Mouse (Mus musculus): ENCODE results near the gene Dlgap1. TPM values are rescaled to one million over a fixed set of nuclear protein-coding genes. Genes with fewer than 3 reads are reported as not detected.
"Not testable (repeated sequence)": the region's sequence is repeated elsewhere in the genome, so short reads cannot be mapped to it uniquely, and the experiment has no call there.

Dlgap1 gene
- total RNA-seq, 2 experiments from 2014 or later, result 0.40 to 0.53 TPM

DNA sequence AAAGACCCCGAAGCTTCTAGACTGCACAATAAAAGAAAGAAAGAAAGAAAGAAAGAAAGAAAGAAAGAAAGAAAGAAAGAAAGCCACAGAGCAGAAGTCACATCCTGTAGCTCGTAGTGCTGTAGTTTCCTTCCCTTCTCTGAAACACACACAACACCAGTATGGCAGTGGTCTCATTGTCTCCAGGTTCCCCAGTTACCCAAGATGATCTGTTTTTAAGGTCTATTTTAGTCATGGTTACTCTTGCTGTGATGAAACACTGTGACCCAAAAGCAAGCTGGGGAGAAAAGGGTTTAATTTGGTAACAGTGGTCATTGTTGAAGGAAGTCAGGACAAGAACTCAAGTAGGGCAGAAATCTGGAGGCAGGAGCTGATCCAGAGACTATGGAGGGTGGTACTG, 818.5 kb downstream of the Dlgap1 start:
- intact Hi-C loops (cut with DNase I), result no loop called here
- DNase-seq, result no peak

DNA sequence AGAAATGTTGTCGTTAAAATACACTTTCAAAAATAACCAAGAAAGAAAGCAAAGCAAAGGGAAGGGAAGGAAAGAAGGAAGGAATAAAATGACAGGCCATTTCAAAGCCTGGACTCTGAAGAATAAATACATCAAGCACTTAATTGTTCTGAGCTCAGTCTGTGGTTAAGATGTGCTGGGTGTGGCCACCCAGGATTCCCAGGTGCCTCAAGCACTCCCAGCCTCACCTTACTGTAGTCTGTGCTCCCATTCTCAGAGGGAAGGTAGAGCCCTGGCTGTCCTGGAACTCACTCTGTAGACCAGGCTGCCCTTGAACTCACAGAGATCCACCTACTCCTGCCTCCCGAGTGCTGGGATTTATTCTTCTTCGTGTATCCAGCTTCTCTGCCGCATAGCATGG, 821.9 kb downstream of the Dlgap1 start:
- DNase-seq, result no peak
- intact Hi-C loops (cut with DNase I), result no loop called here

DNA sequence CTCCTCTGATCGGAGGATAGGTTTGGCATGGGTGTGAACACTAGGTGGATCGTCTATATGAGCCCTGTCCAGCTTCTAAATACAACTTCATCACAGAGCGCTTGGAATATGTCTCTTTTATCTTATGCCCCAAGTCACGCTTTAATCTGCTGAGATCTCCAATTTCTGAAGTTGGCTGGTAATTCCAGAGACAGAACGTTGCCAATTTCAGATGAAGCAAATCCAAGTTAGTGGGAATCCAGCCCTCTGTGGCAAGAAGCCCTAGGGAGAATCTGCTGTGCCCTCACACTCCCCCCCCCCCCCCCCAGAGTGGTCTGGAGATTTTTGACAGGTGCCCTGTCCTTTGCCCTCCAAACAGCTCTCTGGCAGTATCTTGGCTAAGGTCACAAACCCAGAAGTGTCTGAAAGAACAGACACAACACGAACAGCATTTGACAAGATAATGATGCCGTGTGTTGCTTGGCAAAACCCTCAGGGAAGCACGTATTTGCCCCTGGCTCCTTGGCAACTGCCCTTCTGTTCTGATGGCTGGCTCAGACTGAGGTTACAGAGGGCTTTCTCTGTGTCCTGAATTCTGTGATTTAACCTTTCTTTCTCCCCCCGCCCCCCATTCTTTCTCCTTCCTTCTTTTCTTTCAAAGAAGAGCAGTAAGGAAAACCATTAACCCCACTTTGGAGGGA, 822.9 kb downstream of the Dlgap1 start:
- intact Hi-C loops (cut with DNase I), result no loop called here
- DNase-seq, result no peak

DNA sequence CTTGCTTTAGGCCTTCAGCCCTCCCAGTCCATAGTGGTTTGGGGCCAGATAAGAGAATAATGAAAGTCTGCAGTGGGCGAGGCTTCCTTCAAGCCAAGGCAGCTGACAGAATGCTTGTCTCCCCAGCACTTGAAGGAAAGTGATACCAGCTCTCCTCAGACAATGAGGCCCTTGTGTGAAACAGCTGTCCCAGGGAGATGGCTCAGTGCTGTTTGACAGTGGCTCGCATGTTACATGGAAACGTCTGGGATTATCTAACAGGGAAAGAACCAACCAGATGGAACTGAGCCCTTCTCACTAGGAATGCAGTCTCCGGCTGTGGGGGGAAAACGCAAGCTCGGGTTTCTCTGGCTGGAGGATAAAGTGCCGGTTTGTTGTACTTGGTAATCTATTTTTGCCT, 825.4 kb downstream of the Dlgap1 start:
- intact Hi-C loops (cut with DNase I), result no loop called here
- peak; percentile 69 for DNase-seq

DNA sequence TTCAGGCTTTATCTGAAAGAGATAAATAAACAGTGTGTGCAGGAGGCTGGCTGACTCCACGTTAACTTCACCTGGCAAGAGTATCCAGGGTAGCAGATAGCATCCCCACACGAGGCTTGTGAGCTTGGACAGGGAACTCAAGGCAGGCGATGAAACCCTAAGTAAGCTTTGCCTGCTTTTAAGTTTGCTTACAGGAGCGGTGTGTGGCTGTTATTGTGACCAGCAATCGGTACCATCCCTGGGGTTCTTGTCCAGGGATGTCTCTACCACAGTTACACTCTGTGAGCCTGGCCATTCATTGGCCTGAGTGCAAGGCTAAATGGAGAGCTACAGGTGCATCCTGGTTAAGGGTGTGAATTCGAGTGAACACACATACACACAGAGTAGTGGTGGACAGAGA, 825.8 kb downstream of the Dlgap1 start:
- no peak for DNase-seq
- intact Hi-C loops (cut with DNase I), result no loop called here

DNA sequence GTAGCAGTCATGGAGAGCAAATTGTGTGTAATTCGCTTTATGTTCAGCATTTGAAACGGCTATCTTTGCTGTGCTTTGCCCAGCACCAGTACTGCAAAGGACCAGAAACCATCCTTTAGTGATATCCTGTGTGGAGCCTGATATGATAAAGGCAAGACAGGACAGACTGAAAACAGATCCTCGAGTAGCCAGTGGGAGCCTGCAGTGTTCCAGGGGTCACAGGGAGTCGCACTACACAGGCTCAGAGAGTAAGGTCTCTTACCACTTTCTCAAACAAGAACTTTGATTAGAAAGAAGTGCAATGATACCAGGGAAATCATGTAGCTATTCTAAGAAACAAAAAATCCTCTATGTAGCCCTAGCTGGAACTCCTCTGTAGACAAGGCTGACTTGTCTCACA, 826.3 kb downstream of the Dlgap1 start:
- intact Hi-C loops (cut with DNase I), result no loop called here
- no peak for DNase-seq

DNA sequence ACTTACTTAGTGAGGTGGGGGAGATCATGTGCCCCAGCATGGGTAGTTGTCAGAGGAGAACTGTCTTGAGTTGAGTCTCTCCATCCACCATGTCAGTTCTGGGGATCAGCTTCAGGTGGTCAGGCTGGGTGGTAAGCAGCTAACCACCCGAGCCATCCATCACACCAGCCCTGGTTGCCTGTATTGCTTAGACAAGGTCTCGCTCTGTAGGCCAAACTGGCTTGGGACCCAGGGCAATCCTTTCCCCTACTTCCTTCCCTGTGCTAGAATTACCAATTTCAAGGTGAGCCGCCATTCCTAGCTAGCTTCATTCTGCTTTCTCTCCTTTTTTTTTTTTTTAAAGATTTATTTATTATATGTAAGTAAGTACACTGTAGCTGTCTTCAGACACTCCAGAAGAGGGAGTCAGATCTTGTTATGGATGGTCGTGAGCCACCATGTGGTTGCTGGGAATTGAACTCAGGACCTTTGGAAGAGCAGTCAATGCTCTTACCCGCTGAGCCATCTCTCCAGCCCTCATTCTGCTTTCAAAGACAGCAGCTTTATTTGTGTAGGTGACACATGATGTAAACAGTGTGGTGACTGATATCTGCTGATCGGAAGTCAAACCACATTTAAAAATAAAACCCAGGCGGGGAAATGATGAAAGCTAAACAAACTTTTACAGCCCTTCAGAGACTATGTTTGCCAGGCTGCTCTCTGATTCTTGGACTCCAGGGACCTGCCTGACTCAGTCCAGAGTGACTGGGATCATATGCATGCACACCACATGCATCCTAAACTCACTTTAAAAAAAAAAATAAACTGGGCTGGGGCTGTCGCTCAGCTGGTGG, 828.3 kb downstream of the Dlgap1 start:
- intact Hi-C loops (cut with DNase I), result no loop called here
- DNase-seq, result no peak

DNA sequence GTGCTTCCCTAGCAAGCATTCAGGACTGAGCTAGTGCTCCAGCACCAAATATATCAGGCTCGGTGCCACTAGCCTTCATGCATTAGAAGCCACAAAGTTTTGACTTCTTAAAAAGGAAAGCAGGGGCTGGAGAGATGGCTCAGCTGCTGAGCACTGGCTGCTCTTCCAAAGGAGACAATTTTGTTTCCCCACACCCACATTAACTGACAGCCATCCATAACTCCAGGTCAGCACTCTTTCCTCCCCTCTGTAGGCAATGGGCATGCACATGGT, 828.8 kb downstream of the Dlgap1 start:
- DNase-seq, result no peak
- intact Hi-C loops (cut with DNase I), result no loop called here

DNA sequence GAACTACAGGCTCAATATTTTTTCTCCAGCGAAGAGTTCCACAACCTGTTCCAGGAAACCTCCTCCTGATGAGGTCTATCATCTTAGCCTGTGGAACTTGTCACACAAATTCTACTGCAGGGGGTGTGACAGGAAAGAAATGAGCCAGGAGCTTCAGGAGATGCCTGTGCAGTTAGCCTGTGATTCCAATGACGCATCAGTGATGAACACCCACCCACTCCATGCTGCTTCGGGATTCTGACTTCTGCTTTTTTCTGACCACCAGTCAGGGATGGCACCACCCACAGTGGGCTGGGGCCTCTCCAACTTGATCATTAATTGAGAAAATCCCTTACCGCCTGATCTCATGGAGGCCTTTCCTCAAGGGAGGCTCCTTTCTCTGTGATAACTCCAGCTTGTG, 830.4 kb downstream of the Dlgap1 start:
- no peak for DNase-seq
- intact Hi-C loops (cut with DNase I), result no loop called here

DNA sequence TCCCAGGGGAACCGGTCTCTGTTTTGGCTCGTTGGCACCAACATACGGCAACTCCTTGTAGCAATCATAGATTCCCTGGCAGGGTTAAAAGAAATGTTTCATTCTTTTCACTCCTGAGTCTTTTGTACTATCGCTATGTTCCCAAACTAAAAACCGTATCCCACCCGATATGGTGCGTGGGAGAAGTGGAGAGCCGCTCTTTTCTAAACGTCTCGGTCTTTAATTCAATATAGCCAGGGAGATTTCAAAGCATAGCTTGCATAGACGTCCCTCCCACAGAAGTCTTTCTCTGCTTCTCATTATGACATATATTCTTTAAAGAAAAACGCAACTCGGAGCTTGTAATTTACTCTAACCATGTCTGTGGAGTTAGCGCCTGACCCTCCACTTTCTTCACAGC, 833.1 kb downstream of the Dlgap1 start:
- no peak for DNase-seq
- intact Hi-C loops (cut with DNase I), result no loop called here

DNA sequence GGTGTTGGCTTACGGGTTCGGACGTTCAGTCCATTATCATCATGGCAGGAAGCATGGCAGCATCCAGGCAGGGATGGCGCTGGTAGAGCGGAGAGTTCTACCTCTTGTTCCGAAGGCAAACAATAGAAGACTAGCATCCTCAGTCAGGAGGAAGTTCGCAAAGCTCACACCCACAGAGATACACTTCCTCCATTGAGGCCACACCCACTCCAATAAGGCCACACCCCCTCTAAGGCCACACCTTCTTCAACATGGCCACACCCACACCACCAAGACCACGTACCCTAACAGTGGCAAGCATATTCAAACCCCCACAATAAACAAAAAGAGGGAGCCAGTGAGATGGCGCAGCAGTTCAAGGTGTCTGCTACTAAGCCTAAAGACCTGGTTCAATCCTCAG, 837.0 kb downstream of the Dlgap1 start:
- intact Hi-C loops (cut with DNase I), result no loop called here
- DNase-seq, result no peak

DNA sequence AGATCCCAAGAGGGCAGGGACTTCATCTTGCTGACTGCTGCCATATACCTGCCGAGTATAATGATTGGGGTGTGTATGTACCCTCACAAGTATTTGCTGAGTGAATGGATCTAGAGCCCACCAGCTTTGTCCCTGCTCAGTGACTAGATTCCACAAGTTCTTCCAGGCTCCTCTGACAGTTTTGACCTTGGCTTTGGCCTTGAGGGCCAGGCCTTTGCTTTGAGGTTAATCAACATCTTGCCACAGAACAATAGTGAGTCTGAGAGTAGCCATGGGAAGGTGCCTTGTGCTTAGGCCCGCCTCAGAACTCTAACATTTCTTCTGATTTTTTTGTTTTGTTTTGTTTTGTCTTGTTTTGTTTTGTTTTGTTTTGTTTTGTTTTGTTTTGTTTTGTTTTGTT, 837.7 kb downstream of the Dlgap1 start:
- intact Hi-C loops (cut with DNase I), result no loop called here
- no peak for DNase-seq

DNA sequence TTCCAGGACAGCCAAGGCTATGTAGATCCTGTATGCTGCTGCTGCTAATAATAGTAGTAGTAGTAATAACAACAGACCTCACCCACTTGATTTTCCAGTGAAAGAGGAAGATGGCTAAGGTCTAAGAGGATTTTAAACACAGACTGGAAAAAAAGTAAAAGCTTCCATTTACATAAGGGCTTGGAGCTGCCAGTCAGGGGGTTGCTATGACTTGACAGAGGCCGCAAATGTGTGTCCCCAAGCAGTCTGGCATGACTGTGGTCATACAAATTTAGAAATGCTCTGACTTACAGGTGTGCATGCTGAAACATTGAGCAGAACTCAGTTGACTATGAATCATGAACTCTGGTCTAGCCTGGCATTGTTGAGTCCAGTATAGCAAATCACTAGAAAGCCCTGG, 839.0 kb downstream of the Dlgap1 start:
- DNase-seq, result no peak
- intact Hi-C loops (cut with DNase I), result no loop called here

DNA sequence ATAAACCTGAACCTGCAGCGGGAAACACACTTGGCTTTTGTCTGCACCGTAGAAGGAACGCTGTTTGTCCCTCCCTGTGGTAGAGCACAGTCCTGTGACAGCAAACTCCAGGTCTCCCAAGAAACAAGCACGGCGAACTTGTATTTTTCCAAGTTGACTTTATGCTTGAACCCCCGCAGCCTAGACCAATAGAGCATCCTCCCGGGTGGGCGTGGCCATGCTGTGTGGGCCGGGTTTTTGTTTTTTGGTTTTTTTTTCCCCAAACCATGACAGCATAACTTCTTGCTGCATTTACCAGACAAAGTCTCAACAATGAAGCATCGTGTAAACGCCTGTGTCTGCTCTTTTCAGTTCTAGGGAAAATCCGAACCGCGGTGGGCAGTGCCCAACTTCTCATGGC, 840.0 kb downstream of the Dlgap1 start:
- intact Hi-C loops (cut with DNase I), result no loop called here
- no peak for DNase-seq

DNA sequence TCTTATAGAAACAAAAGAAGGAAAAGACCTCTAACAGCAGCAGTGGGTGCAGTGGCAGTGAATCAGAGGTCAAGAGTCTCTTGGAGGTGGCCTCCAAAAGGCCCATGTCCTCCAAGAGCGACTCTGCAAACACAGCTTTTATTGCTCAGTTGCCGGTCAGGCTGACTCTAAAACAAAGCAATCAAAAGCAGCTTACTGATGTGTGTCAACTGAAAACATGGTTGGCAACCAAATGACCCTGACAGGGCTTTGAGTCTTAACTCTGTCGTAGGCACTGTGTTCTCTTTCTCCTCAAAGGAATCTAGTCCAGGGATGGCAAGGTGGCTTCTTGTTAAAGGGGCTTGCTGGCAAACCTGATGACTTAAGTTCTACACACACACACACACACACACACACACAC, 840.9 kb downstream of the Dlgap1 start:
- DNase-seq, result no peak
- intact Hi-C loops (cut with DNase I), result no loop called here

DNA sequence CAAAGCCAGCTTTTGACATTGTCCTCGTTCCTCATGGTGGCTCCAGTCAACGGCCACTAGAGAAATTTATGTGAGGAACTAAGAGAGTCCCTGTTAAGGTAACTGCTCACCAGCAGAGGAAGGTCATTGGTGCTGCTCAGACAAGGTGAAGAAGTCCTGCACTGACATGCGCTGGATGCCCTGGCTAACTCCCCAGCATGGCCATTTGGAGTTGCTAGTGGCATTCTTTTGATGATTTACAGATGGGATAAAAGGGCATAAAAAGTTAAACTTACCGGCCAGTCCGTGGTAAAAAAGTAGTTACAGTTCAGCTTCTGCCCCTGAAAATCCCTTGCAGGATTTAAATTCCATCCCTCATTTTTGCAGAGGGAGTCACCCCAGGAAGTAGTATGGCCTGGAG, 841.9 kb downstream of the Dlgap1 start:
- intact Hi-C loops (cut with DNase I), result no loop called here
- DNase-seq, result no peak

DNA sequence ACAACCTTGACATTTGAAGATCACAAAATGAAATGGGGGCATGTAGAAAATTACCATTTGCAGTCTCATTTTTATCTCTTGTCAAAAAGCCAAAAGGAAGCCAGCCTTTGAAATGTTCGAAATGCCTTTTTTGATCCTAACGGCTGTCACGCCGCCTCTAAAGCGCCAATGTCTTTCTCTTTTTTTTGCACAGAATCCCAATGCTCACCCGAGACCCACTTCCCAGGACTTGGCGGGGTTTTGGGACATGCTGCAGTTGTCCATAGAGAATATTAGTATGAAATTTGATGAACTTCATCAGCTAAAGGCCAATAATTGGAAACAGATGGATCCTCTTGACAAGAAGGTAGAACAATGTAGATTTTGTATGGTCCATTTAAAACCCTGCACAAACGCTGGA, 846.1 kb downstream of the Dlgap1 start:
- DNase-seq, result no peak
- intact Hi-C loops (cut with DNase I), result no loop called here

DNA sequence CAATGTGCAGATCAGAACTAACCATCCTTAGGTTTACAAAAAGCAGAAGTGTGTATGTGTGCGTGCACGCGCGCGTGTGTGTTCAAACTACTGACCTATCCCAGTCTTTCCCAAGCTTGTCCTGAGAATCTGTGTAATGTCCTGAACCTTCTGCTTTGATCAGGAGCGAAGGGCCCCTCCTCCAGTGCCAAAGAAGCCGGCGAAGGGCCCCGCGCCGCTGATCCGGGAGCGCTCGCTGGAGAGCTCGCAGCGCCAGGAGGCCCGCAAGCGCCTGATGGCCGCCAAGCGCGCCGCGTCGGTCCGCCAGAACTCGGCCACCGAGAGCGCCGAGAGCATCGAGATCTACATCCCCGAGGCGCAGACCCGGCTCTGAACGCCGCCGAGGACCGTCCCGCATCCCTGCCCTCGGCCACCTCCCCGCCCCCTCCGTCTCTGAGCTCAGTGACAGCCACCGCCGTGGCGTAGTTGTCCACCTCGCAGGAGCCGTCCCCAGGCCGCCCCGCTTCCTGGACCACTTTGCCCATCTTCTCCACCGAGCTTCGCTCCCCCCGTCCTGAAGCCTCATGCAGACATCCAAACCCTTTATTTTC, 849.1 kb downstream of the Dlgap1 start:
- peak in 1 of 2 experiments; percentile 30 for DNase-seq
- intact Hi-C loops (cut with DNase I), result no loop called here

DNA sequence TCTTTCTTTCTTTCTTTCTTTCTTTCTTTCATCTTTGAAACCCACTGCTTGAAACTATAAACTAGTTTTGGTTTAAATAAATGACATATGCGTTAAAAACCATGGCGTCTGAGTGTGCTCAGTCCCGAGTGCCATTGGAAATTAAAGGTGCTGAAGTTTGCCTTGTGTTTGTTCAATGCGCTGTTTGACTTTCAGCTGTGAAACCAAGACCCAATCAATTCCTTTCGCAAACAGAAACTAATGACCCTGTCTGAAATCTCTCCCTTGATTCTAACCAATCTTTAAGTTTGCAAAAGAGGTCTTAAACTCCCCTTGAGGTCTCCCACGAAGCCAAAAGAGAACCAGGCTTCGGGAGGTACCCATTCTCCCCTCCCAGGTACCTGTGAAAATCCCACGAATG, 854.2 kb downstream of the Dlgap1 start:
- DNase-seq, result no peak
- intact Hi-C loops (cut with DNase I), result no loop called here

DNA sequence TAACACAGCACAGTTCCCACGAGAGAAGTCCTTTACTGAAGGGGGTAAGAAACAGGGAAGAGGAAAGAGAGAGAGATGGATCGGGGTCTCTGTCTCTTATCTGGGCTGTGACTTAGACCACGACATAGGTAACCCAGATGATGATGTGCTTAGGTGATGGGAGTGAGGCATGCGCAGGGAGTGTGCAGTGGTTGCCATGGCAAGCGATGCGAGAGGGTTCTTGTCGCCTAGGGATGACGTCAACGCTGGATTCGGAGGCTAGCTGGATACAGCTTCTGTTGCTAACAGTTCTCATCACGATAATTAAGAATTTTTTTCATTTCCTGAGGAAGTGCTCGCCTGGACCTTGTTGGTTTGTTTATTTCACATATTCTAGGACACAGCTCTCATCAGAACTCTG, 857.4 kb downstream of the Dlgap1 start:
- DNase-seq, result no peak
- intact Hi-C loops (cut with DNase I), result no loop called here

DNA sequence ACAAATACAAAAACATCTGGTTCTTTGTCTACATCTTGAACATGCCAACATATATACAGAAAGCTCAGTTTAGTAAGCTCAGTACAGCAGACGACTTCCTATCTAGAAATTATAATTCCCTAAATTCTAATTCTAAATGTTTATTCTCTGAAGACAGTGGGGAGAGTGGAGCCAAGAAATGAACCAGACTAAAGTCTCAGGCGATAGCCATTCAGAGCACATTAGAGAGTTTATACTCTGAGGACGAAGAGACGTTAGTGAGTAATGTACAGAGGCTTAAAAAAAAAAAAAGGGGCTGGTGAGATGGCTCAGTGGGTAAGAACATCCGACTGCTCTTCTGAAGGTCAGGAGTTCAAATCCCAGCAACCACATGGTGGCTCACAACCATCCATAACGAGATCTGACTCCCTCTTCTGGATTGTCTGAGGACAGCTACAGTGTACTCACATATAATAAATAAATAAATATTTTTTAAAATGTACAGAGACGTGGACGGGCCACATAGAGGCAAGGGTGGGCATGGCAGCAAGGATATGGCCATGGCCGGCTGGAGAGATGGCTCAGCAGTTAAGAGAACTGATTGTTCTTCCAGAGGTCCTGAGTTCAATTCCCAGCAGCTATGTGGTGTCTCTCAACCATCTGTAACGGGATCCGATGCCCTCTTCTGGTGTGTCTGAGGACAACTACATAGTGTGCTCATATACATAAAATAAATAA, 858.7 kb downstream of the Dlgap1 start:
- DNase-seq; intact Hi-C loops (cut with DNase I): not testable (repeated sequence)

DNA sequence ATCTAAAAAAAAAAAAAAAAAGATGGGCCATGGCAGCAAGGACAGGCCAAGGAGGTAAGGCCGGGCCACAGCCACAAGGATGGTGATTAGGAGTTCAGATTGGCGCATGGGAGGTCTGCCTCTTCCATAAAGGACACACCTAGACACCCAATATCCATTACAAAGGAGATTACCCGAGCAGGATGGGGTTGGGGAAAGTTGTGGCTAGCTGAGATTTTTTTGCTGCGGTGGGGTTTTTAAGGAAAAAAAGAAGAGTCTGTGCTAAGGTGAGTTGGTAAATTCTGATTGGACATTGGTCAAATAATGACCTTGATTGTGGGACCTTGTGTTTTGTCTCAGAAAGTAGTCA, 859.3 kb downstream of the Dlgap1 start:
- no peak for DNase-seq
- intact Hi-C loops (cut with DNase I), result no loop called here

Measured in heart, postnatal 10 days (tissue).